Mouse (Mus musculus): ENCODE data around the gene Aldh3a2. TPM values are rescaled to one million over a fixed set of nuclear protein-coding genes. Genes with fewer than 3 reads are reported as not detected.
"Not testable (repeated sequence)": the region's sequence is repeated elsewhere in the genome, so short reads cannot be mapped to it uniquely, and the experiment has no call there.

The Aldh3a2 gene
- polyA plus RNA-seq, 1 experiment from 2014 or later, result 52.2 TPM

- no peak for ATAC-seq (ENCODE audit: insufficient read depth, low FRiP score)
- Histone ChIP-seq H3K4me1 (ENCODE audit: control insufficient read depth, insufficient read depth, low read length) (peaks cover 11% of the 10 kb centered on the region; the same call in 1 of the 2 replicates), H3K4me3 (replicated peaks; ENCODE audit: low read length) (no peak overlapping the region), H3K27ac (ENCODE audit: low read length) (0 out of 2 replicates have a peak overlapping the region, but pooled peaks have one; percentile 21), H3K27me3 (ENCODE audit: control insufficient read depth, insufficient read depth, low read length) (no peaks in the 10 kb centered on the region), H3K9ac (ENCODE audit: low read length) (no peak overlapping the region), H3K36me3 (ENCODE audit: control insufficient read depth, insufficient read depth, low read length) (no peaks in the 10 kb centered on the region), H3K4me2 (ENCODE audit: low read depth, low read length) (no peak overlapping the region), H3K9me3 (replicated peaks; ENCODE audit: control insufficient read depth, low read length) (no peaks in the 10 kb centered on the region)
- 78% methylated on average over 1 of the region's 1 CpGs for WGBS
Observed at GRCm38 (mm10) chr11:61176321-61176720, 90.9 kb downstream of the Aldh3a2 start.

- H3K4me2 ChIP-seq (ENCODE audit: low read depth, low read length), result peak overlapping the region; percentile 52; the same call in 1 of the 2 replicates
- no peak for ATAC-seq (ENCODE audit: insufficient read depth, low FRiP score)
- no peaks in the 10 kb centered on the region for H3K9me3 ChIP-seq (replicated peaks; ENCODE audit: control insufficient read depth, low read length)
- 0 out of 2 replicates have a peak overlapping the region, but pooled peaks have one; percentile 21 for H3K27ac ChIP-seq (ENCODE audit: low read length)
- no peaks in the 10 kb centered on the region for H3K27me3 ChIP-seq (ENCODE audit: control insufficient read depth, insufficient read depth, low read length)
- no peak overlapping the region for H3K4me3 ChIP-seq (replicated peaks; ENCODE audit: low read length)
- H3K9ac ChIP-seq (ENCODE audit: low read length), result no peak overlapping the region
- H3K4me1 ChIP-seq (ENCODE audit: control insufficient read depth, insufficient read depth, low read length), result peaks cover 11% of the 10 kb centered on the region; the same call in 1 of the 2 replicates
- no peaks in the 10 kb centered on the region for H3K36me3 ChIP-seq (ENCODE audit: control insufficient read depth, insufficient read depth, low read length)
- 69% methylated on average over 5 of the region's 5 CpGs for WGBS
Observed at GRCm38 (mm10) chr11:61175778-61176177, 91.5 kb downstream of the Aldh3a2 start.

GRCm38 (mm10) chr11:61174821-61175658 lies 92.2 kb downstream of the Aldh3a2 start, which contains the start of gene Usp22:
Usp22 (minus strand) TSS chr11:61175055.
- Histone ChIP-seq H3K4me3 (replicated peaks; ENCODE audit: low read length) (peak within 1 kb of the TSS; percentile 99), H3K4me2 (ENCODE audit: low read depth, low read length) (peak within 1 kb of the TSS; percentile 58), H3K4me1 (ENCODE audit: control insufficient read depth, insufficient read depth, low read length) (peaks cover 11% of the 10 kb centered on the region; the same call in 1 of the 2 replicates), H3K36me3 (ENCODE audit: control insufficient read depth, insufficient read depth, low read length) (no peaks in the 10 kb centered on the region), H3K27ac (ENCODE audit: low read length) (peak within 1 kb of the TSS; percentile 99), H3K27me3 (ENCODE audit: control insufficient read depth, insufficient read depth, low read length) (no peaks in the 10 kb centered on the region), H3K9ac (ENCODE audit: low read length) (peak within 1 kb of the TSS; percentile 100), H3K9me3 (replicated peaks; ENCODE audit: control insufficient read depth, low read length) (no peaks in the 10 kb centered on the region)
- peak; percentile 98 for ATAC-seq (ENCODE audit: insufficient read depth, low FRiP score)
- under 1% methylated on average over 69 of the region's 69 CpGs for WGBS

GRCm38 (mm10) chr11:61174291-61174820 lies 92.9 kb downstream of the Aldh3a2 start:
- Histone ChIP-seq H3K9ac (ENCODE audit: low read length) (peak overlapping the region; percentile 100), H3K9me3 (replicated peaks; ENCODE audit: control insufficient read depth, low read length) (no peaks in the 10 kb centered on the region), H3K4me2 (ENCODE audit: low read depth, low read length) (peak overlapping the region; percentile 58), H3K27me3 (ENCODE audit: control insufficient read depth, insufficient read depth, low read length) (no peaks in the 10 kb centered on the region), H3K4me3 (replicated peaks; ENCODE audit: low read length) (peak overlapping the region; percentile 99), H3K4me1 (ENCODE audit: control insufficient read depth, insufficient read depth, low read length) (peaks cover 11% of the 10 kb centered on the region; the same call in 1 of the 2 replicates), H3K36me3 (ENCODE audit: control insufficient read depth, insufficient read depth, low read length) (no peaks in the 10 kb centered on the region), H3K27ac (ENCODE audit: low read length) (peak overlapping the region; percentile 99)
- peak; percentile 14 for ATAC-seq (ENCODE audit: insufficient read depth, low FRiP score)
- under 1% methylated on average over 28 of the region's 28 CpGs for WGBS

GRCm38 (mm10) chr11:61173477-61173876 lies 93.8 kb downstream of the Aldh3a2 start:
- Histone ChIP-seq H3K4me1 (ENCODE audit: control insufficient read depth, insufficient read depth, low read length) (peaks cover 11% of the 10 kb centered on the region; the same call in 1 of the 2 replicates), H3K4me2 (ENCODE audit: low read depth, low read length) (peak overlapping the region; percentile 58), H3K9ac (ENCODE audit: low read length) (peak overlapping the region; percentile 38; the same call in 1 of the 2 replicates), H3K4me3 (replicated peaks; ENCODE audit: low read length) (peak overlapping the region; percentile 99)
- not testable (repeated sequence) for H3K27me3 ChIP-seq (ENCODE audit: control insufficient read depth, insufficient read depth, low read length); H3K27ac ChIP-seq (ENCODE audit: low read length); H3K9me3 ChIP-seq (replicated peaks; ENCODE audit: control insufficient read depth, low read length); H3K36me3 ChIP-seq (ENCODE audit: control insufficient read depth, insufficient read depth, low read length); ATAC-seq (ENCODE audit: insufficient read depth, low FRiP score)
- 39% methylated on average over 15 of the region's 15 CpGs for WGBS

Other genes with a start within 250 kb of the Aldh3a2 start
- gene Kcnj12, start 244.9 kb downstream of the Aldh3a2 start, polyA plus RNA-seq (2015; fragmentation: Nextera tagmentation; extraction: Ambion mirVana), result 0.41 and 0.93 TPM in 2 replicates
- gene Tnfrsf13b, start 140.7 kb downstream of the Aldh3a2 start, polyA plus RNA-seq (2015; fragmentation: Nextera tagmentation; extraction: Ambion mirVana), result 2.9 TPM in 2 replicates
- 91.7 and 94.0 TPM in 2 replicates for gene Usp22, start 92.4 kb downstream of the Aldh3a2 start, polyA plus RNA-seq (2015; fragmentation: Nextera tagmentation; extraction: Ambion mirVana)
- gene Aldh3a1, start 59.9 kb downstream of the Aldh3a2 start, polyA plus RNA-seq (2015; fragmentation: Nextera tagmentation; extraction: Ambion mirVana), result 0.17 and 0.32 TPM in 2 replicates
- gene Slc47a2, start 75.4 kb upstream of the Aldh3a2 start, polyA plus RNA-seq (2015; fragmentation: Nextera tagmentation; extraction: Ambion mirVana), result 0.09 TPM in 1 of 2 replicates, not detected in the other
- 2.2 and 3.8 TPM in 2 replicates for gene Slc47a1, start 110.9 kb upstream of the Aldh3a2 start, polyA plus RNA-seq (2015; fragmentation: Nextera tagmentation; extraction: Ambion mirVana)
- 2.2 and 2.4 TPM in 2 replicates for gene Rnf112, start 186.7 kb upstream of the Aldh3a2 start, polyA plus RNA-seq (2015; fragmentation: Nextera tagmentation; extraction: Ambion mirVana)
- 402 and 454 TPM in 2 replicates for gene Mfap4, start 218.0 kb upstream of the Aldh3a2 start, polyA plus RNA-seq (2015; fragmentation: Nextera tagmentation; extraction: Ambion mirVana)
- gene Mapk7, start 226.9 kb upstream of the Aldh3a2 start, polyA plus RNA-seq (2015; fragmentation: Nextera tagmentation; extraction: Ambion mirVana), result 41.0 and 48.8 TPM in 2 replicates
- gene B9d1, start 237.7 kb upstream of the Aldh3a2 start, polyA plus RNA-seq (2015; fragmentation: Nextera tagmentation; extraction: Ambion mirVana), result 21.9 and 24.3 TPM in 2 replicates